Mouse (Mus musculus): ENCODE data around the gene Myo1c.
A peak's percentile ranks its signal among the peaks of the same experiment; 100 is the strongest.

Myo1c gene

GRCm38 (mm10) chr11:75649155-75649561, 1.1 kb upstream of the Myo1c start:
- DNase-seq (ENCODE audit: low read depth) = no peak

GRCm38 (mm10) chr11:75650958-75651425, 688 bp downstream of the Myo1c start:
- no peak for DNase-seq (ENCODE audit: low read depth)

GRCm38 (mm10) chr11:75651426-75652221, 1.3 kb downstream of the Myo1c start:
- peak; percentile 72 for DNase-seq (ENCODE audit: low read depth)

GRCm38 (mm10) chr11:75652222-75652941, 2.1 kb downstream of the Myo1c start:
- DNase-seq (ENCODE audit: low read depth) = no peak

GRCm38 (mm10) chr11:75652942-75653684, 2.8 kb downstream of the Myo1c start:
- no peak for DNase-seq (ENCODE audit: low read depth)

- DNase-seq (ENCODE audit: low read depth) = peak; percentile 76
Measured at GRCm38 (mm10) chr11:75653781-75654470, 3.6 kb downstream of the Myo1c start.

GRCm38 (mm10) chr11:75654471-75655390, 4.4 kb downstream of the Myo1c start:
- DNase-seq (ENCODE audit: low read depth) = peak; percentile 33

- peak; percentile 64 for DNase-seq (ENCODE audit: low read depth)
Measured at GRCm38 (mm10) chr11:75655621-75656545, 5.6 kb downstream of the Myo1c start.

GRCm38 (mm10) chr11:75656621-75657590, 6.6 kb downstream of the Myo1c start:
- DNase-seq (ENCODE audit: low read depth) = no peak

GRCm38 (mm10) chr11:75657841-75658240, 7.5 kb downstream of the Myo1c start:
- no peak for DNase-seq (ENCODE audit: low read depth)

- no peak for DNase-seq (ENCODE audit: low read depth)
Measured at GRCm38 (mm10) chr11:75658311-75658710, 8.0 kb downstream of the Myo1c start.

GRCm38 (mm10) chr11:75658996-75659750, 8.9 kb downstream of the Myo1c start:
- no peak for DNase-seq (ENCODE audit: low read depth)

- DNase-seq (ENCODE audit: low read depth) = no peak
Measured at GRCm38 (mm10) chr11:75660081-75660590, 9.8 kb downstream of the Myo1c start.

GRCm38 (mm10) chr11:75660941-75661800, 10.9 kb downstream of the Myo1c start:
- DNase-seq (ENCODE audit: low read depth) = no peak

- no peak for DNase-seq (ENCODE audit: low read depth)
Measured at GRCm38 (mm10) chr11:75662131-75662530, 11.8 kb downstream of the Myo1c start.

- DNase-seq (ENCODE audit: low read depth) = no peak
Measured at GRCm38 (mm10) chr11:75666296-75666695, 16.0 kb downstream of the Myo1c start.
